Mouse (Mus musculus) spleen, adult 2 months (tissue): ENCODE measurements around the gene Fzr1.

ENCODE experiments used
- CTCF ChIP-seq: fragments of 200-500 bp; IDR thresholded peaks from 2 replicates; pipeline ENCODE4 v1.5.1; 2011; ENCODE audit warnings: mild to moderate bottlenecking, inconsistent platforms; ENCODE audit not compliant: insufficient read depth, insufficient read length, insufficient replicate concordance; ENCODE audit errors: extremely low read depth
- POLR2A ChIP-seq: fragments of 200-500 bp; IDR thresholded peaks from 2 replicates; pipeline ENCODE4 v1.6.1; 2011; ENCODE audit warnings: low read depth, low read length, inconsistent platforms

DNA sequence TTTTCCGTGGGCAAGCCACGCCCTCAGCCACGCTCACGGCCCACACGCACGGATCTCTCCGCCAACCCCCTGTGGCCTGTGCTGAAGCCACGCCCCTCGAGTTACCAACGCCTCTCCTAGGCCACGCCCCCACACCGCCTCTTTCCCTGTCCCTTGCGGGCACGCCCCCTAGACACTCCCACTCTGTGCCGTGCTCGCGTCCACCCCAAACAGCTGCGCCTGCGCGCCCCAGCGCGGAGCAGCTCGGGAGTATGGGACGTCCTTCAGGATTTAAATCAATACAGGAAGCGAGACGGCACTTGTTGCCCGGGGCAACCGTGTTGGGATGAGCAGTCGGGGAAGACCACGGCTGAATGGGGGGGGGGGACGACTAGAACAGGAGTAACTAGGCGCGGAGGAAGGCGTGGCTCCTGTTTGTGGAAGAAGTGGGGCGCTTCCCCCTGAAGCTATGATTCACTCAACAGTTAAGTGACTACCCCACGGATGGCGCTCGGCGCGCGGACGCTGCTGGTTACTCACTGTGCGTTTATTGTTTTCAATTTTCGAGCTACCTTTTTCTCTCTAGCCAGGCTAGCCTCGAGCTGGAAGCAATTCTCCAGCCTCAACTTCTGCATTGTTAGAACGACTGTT is 352 bp upstream of the Fzr1 start:
- peak; percentile 35 for TF ChIP-seq POLR2A
- no peak for TF ChIP-seq CTCF
